Mouse (Mus musculus): ENCODE data around the gene Acadl.

DNA sequence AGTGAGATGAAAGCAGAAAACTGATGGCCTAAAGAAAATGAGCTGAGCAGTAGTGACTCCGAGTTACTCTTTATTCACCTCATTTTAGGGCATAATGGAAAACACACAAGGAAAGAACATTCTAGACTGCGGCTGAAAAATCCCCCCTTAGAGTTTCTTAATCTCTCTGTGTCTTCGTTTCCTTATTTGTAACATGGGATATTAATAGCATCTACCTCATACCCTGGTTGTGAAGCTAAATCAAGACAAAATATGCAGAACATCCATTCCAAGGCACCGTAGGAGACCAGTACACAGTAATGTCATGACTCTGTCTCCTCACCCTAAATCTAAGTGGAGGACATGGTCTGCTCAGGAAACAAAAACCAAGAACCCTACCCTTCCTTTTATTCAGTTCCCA, 2.6 kb upstream of the Acadl start:
- TF ChIP-seq CTCF (IDR thresholded peaks at IDR 0.05; ENCODE audit: insufficient read depth, low read length): no peak
- TF ChIP-seq POLR2A (IDR thresholded peaks at IDR 0.05; ENCODE audit: borderline replicate concordance, extremely low read depth, low read depth, low read length): no peak

Measured in lung, adult 2 months (tissue).